Mouse (Mus musculus): ENCODE data around the gene Tox2.

DNA sequence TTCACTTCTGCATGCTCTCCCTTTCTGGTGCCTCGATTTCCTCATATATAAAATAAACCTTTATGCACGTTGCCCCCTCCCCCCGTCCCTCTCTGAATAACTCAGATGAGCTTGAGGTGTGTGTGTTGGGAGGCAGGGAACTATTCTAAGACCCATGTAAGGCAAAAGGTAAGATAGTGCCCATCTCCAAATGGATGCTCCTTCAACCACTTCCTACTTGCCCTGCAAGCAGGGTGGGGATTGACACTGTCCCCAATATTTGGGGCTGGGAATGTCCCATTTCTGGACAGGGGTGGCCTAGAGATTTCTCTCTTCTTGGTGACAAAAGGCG is 407 bp upstream of the Tox2 start:
- no peak for TF ChIP-seq POLR2A (IDR thresholded peaks at IDR 0.05; ENCODE audit: control insufficient read depth, extremely low read depth, insufficient read depth, low read length, poor library complexity)
- TF ChIP-seq CTCF (IDR thresholded peaks at IDR 0.05; ENCODE audit: borderline replicate concordance, control insufficient read depth, extremely low read depth, insufficient read depth, low read length, poor library complexity): no peak

Measured in thymus, adult 2 months (tissue).